Mouse (Mus musculus): ENCODE data around the gene Fos.

- TF ChIP-seq CTCF (IDR thresholded peaks at IDR 0.05; ENCODE audit: insufficient read depth, low read length): peak; percentile 78
- no peak for TF ChIP-seq POLR2A (IDR thresholded peaks at IDR 0.05; ENCODE audit: borderline replicate concordance, extremely low read depth, low read depth, low read length)
Observed at GRCm38 (mm10) chr12:85508235-85508634, 34.5 kb downstream of the Fos start.
